Mouse (Mus musculus) liver, adult 2 months (tissue): ENCODE results near the gene Tmem123.

Source experiments
- CTCF ChIP-seq: fragments of 200-500 bp; IDR thresholded peaks from 2 replicates; pipeline ENCODE4 v1.5.1; 2011; ENCODE audit warnings: low read depth, low read length, control low read depth
- POLR2A ChIP-seq: fragments of 200-500 bp; IDR thresholded peaks from 2 replicates; pipeline ENCODE4 v1.6.1; 2011; ENCODE audit warnings: low read length, control low read depth; ENCODE audit not compliant: insufficient read depth; ENCODE audit errors: extremely low read depth

DNA sequence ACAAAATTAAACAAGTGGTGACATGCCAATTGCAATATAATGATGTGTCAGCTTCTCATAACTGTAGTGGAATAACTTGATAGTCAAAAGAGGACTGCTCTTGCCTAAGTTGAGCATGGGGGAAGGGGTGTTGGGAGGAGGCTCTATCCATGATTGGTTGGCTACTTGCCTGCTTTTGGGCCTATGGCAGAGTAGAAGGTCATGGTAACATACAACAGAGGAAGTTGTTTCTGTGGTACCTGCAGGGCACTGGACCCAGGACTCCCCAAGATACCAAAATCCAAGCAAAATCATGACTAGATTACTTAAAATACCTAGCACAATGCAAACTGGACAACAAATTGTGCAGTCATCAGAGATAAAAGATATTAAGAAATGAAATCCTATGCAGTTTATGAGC, 31.7 kb downstream of the Tmem123 start:
- TF ChIP-seq CTCF, result no peak
- no peak for TF ChIP-seq POLR2A
